Mouse (Mus musculus) CH12.LX (cell line): Measurements from ENCODE around the gene Cnksr3.

Source experiments
- JUND ChIP-seq: conservative IDR thresholded peaks from 2 replicates; pipeline ENCODE4 v1.6.1; 2011; ENCODE audit warnings: low read depth, low read length, improper control_type of control experiment
- ZC3H11A ChIP-seq: IDR thresholded peaks from 2 replicates; pipeline ENCODE4 v1.6.1; 2012; ENCODE audit warnings: low read depth, mild to moderate bottlenecking, inconsistent platforms, low read length, improper control_type of control experiment

DNA sequence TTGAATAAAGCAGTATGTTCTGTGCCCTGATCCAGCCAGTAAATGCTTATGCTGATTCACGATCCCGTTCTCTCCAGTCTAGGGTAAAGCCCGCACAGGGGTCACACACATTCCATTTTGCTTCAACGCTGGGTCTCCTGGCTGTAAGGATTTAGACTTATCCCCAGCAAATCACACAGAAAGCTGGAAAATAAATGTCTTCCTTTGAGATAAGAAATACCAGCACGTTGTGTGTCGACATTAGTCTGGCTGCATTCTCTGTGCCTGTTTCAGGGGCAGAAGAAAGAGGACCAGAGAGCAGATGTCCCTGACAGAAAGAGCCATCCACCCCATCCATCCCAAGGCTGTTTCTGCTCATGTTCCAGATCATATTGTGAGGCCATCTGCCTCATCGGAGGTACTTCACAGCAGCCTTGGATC is 134.6 kb downstream of the Cnksr3 start:
- TF ChIP-seq ZC3H11A, result no peak
- no peak for TF ChIP-seq JUND
